Mouse (Mus musculus) limb, embryonic 12.5 days (tissue): Measurements from ENCODE around the gene Gm36079. TPM values are rescaled to one million over a fixed set of nuclear protein-coding genes. Genes with fewer than 3 reads are reported as not detected.
"Not testable (repeated sequence)": the region's sequence is repeated elsewhere in the genome, so short reads cannot be mapped to it uniquely, and the experiment has no call there.

Source experiments
- ATAC-seq: fragments of 200-750 bp; cut with Nextera tagmentation; 2 replicates; pipeline ENCODE4 v1.8.0; 2017; ENCODE audit warnings: low read depth, moderate TSS enrichment; ENCODE audit not compliant: insufficient number of reproducible peaks, insufficient read depth, low FRiP score, low TSS enrichment
- H3K27ac ChIP-seq: fragments of 300-500 bp; sonication (generic); 2 replicates; pipeline ENCODE4 v1.5.1; 2016; ENCODE audit warnings: mild to moderate bottlenecking, moderate library complexity
- H3K27me3 ChIP-seq: fragments of 300-500 bp; sonication (generic); 2 replicates; pipeline ENCODE4 v1.6.1; 2016; ENCODE audit warnings: mild to moderate bottlenecking, moderate library complexity
- H3K36me3 ChIP-seq: fragments of 300-500 bp; sonication (generic); 2 replicates; pipeline ENCODE4 v1.6.1; 2016; ENCODE audit warnings: mild to moderate bottlenecking, moderate library complexity
- H3K4me1 ChIP-seq: fragments of 300-500 bp; sonication (generic); replicated peaks from 2 replicates; pipeline ENCODE4 v1.6.1; 2016
- H3K4me2 ChIP-seq: fragments of 300-500 bp; sonication (generic); 2 replicates; pipeline ENCODE4 v1.6.1; 2016; ENCODE audit warnings: mild to moderate bottlenecking, moderate library complexity
- H3K4me3 ChIP-seq: fragments of 300-500 bp; sonication (generic); replicated peaks from 2 replicates; pipeline ENCODE4 v1.5.1; 2016; ENCODE audit warnings: mild to moderate bottlenecking
- H3K9ac ChIP-seq: fragments of 300-500 bp; sonication (generic); replicated peaks from 2 replicates; pipeline ENCODE4 v1.6.1; 2016; ENCODE audit warnings: mild to moderate bottlenecking, moderate library complexity
- H3K9me3 ChIP-seq: fragments of 300-500 bp; sonication (generic); 2 replicates; pipeline ENCODE4 v1.6.1; 2016; ENCODE audit warnings: mild to moderate bottlenecking, moderate library complexity
- WGBS: fragments of 180-500 bp; shearing (Covaris S2); methylation state at CpG from one replicate; pipeline ENCODE4 v1.1.7; 2016; 5-methylcytosine and 5-hydroxymethylcytosine counted together
- polyA plus RNA-seq: library from polyadenylated mRNA; unstranded; fragments of >200 nt; fragmentation: Nextera tagmentation; extraction: Ambion mirVana; gene quantifications from 2 replicates; pipeline ENCODE4 v1.2.1, GENCODE M21; 2016

Gm36079 gene
- polyA plus RNA-seq, 1 experiment from 2014 or later = not detected

GRCm38 (mm10) chr13:120013962-120014361 is 12.8 kb downstream of the Gm36079 start:
- H3K4me1 ChIP-seq, H3K9ac ChIP-seq, H3K4me2 ChIP-seq, H3K36me3 ChIP-seq, H3K4me3 ChIP-seq, ATAC-seq, H3K9me3 ChIP-seq, H3K27me3 ChIP-seq, H3K27ac ChIP-seq: not testable (repeated sequence)
- no CpG with 5 or more reads among the region's 2 CpGs for WGBS

GRCm38 (mm10) chr13:120013544-120013943 is 13.3 kb downstream of the Gm36079 start:
- H3K36me3 ChIP-seq, H3K27ac ChIP-seq, H3K9me3 ChIP-seq, H3K4me3 ChIP-seq, H3K4me2 ChIP-seq, H3K9ac ChIP-seq, ATAC-seq, H3K27me3 ChIP-seq, H3K4me1 ChIP-seq: not testable (repeated sequence)
- no CpG with 5 or more reads among the region's 5 CpGs for WGBS

- ATAC-seq, H3K4me1 ChIP-seq, H3K27ac ChIP-seq, H3K36me3 ChIP-seq, H3K9ac ChIP-seq, H3K27me3 ChIP-seq, H3K4me2 ChIP-seq, H3K4me3 ChIP-seq, H3K9me3 ChIP-seq: not testable (repeated sequence)
Observed at GRCm38 (mm10) chr13:120010068-120010467, 16.7 kb downstream of the Gm36079 start.

GRCm38 (mm10) chr13:119999215-119999614 is 27.6 kb downstream of the Gm36079 start:
- not testable (repeated sequence) for H3K4me3 ChIP-seq, H3K9me3 ChIP-seq, H3K27me3 ChIP-seq, H3K4me2 ChIP-seq, H3K9ac ChIP-seq, H3K27ac ChIP-seq, ATAC-seq, H3K4me1 ChIP-seq, H3K36me3 ChIP-seq
- WGBS = no CpG with 5 or more reads among the region's 4 CpGs

- H3K4me2 ChIP-seq, H3K9ac ChIP-seq, H3K36me3 ChIP-seq, H3K27ac ChIP-seq, H3K4me3 ChIP-seq, H3K27me3 ChIP-seq, H3K9me3 ChIP-seq, H3K4me1 ChIP-seq: not testable (repeated sequence)
- peak; percentile 66; the same call in 1 of the 2 replicates for ATAC-seq
- no CpG with 5 or more reads among the region's 22 CpGs for WGBS
Observed at GRCm38 (mm10) chr13:119998442-119999086, 28.2 kb downstream of the Gm36079 start.

- H3K4me2 ChIP-seq, H3K27me3 ChIP-seq, H3K9ac ChIP-seq, H3K27ac ChIP-seq, ATAC-seq, H3K4me1 ChIP-seq, H3K4me3 ChIP-seq, H3K9me3 ChIP-seq, H3K36me3 ChIP-seq: not testable (repeated sequence)
- no CpG with 5 or more reads among the region's 10 CpGs for WGBS
Observed at GRCm38 (mm10) chr13:119991917-119992496, 34.8 kb downstream of the Gm36079 start.

GRCm38 (mm10) chr13:119991264-119991663 is 35.5 kb downstream of the Gm36079 start:
- not testable (repeated sequence) for H3K27ac ChIP-seq, H3K4me3 ChIP-seq, ATAC-seq, H3K4me1 ChIP-seq, H3K9me3 ChIP-seq, H3K4me2 ChIP-seq, H3K36me3 ChIP-seq, H3K9ac ChIP-seq, H3K27me3 ChIP-seq
- WGBS = no CpG with 5 or more reads among the region's 13 CpGs

Other genes with a start within 250 kb of the Gm36079 start
- 48.7 and 50.2 TPM in 2 replicates for gene Zfp131, start 236.1 kb downstream of the Gm36079 start, polyA plus RNA-seq
- not detected in 2 replicates for gene AF067063, start 196.8 kb downstream of the Gm36079 start, polyA plus RNA-seq
- gene D13Ertd608e, start 191.0 kb downstream of the Gm36079 start, polyA plus RNA-seq = not detected in 2 replicates
- gene Tcstv1, start 132.2 kb downstream of the Gm36079 start, polyA plus RNA-seq = not detected in 2 replicates
- not detected in 2 replicates for gene Gm21761, start 97.7 kb downstream of the Gm36079 start, polyA plus RNA-seq
- not detected in 2 replicates for gene B020031M17Rik, start 76.2 kb downstream of the Gm36079 start, polyA plus RNA-seq
- gene Gm21188, start 25.2 kb upstream of the Gm36079 start, polyA plus RNA-seq = not detected in 2 replicates
- not detected in 2 replicates for gene Gm20767, start 113.2 kb upstream of the Gm36079 start, polyA plus RNA-seq
- gene Gm21818, start 145.4 kb upstream of the Gm36079 start, polyA plus RNA-seq = not detected in 2 replicates
- not detected in 2 replicates for gene Gm21762, start 188.9 kb upstream of the Gm36079 start, polyA plus RNA-seq
- gene Gm21731, start 212.1 kb upstream of the Gm36079 start, polyA plus RNA-seq = not detected in 2 replicates
- not detected in 2 replicates for gene AF067061, start 236.1 kb upstream of the Gm36079 start, polyA plus RNA-seq